Mouse (Mus musculus): ENCODE results near the gene Uqcr10.

DNA sequence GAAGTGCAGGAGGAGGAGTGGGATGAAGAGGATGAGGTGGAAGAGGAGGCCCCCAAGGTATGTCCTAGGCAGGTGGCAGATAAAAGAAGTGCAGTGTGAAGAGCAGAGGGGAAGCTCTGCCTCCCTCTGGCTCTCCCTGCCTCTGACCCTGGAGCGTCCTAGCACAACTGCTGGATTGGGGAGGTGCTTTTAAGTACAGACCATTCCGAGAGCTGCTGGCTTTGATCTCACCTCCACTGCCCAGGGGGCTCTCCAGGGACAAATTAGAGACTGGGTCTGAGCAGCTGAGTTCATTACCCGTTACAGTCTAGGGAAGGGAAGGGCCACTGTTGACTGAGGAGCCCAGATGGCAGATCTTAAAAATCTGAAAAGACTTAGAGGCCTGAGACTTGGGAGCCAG, 24.0 kb downstream of the Uqcr10 start:
- TF ChIP-seq CTCF (IDR thresholded peaks at IDR 0.05; ENCODE audit: low read depth, low read length) (no peak), POLR2A (IDR thresholded peaks at IDR 0.05; ENCODE audit: borderline replicate concordance, low read depth, low read length) (no peak)
